Mouse (Mus musculus) midbrain, embryonic 13.5 days (tissue): ENCODE results near the gene Gata2. TPM values are rescaled to one million over a fixed set of nuclear protein-coding genes. Genes with fewer than 3 reads are reported as not detected.
"Not testable (repeated sequence)": the region's sequence is repeated elsewhere in the genome, so short reads cannot be mapped to it uniquely, and the experiment has no call there.

ENCODE experiments used
- ATAC-seq: fragments of 200-750 bp; cut with Nextera tagmentation; 2 replicates; pipeline ENCODE4 v1.8.0; 2017; ENCODE audit warnings: mild to moderate bottlenecking, moderate TSS enrichment, moderate library complexity
- H3K27ac ChIP-seq: fragments of 300-500 bp; sonication (generic); 2 replicates; pipeline ENCODE4 v1.5.1; 2015; ENCODE audit warnings: inconsistent platforms, mild to moderate bottlenecking, moderate library complexity
- H3K27me3 ChIP-seq: fragments of 300-500 bp; sonication (generic); 2 replicates; pipeline ENCODE4 v1.6.1; 2015; ENCODE audit warnings: mild to moderate bottlenecking, inconsistent platforms
- H3K36me3 ChIP-seq: fragments of 300-500 bp; sonication (generic); 2 replicates; pipeline ENCODE4 v1.6.1; 2015; ENCODE audit warnings: mild to moderate bottlenecking, inconsistent platforms
- H3K4me1 ChIP-seq: fragments of 300-500 bp; sonication (generic); replicated peaks from 2 replicates; pipeline ENCODE4 v1.6.1; 2015; ENCODE audit warnings: inconsistent platforms
- H3K4me2 ChIP-seq: fragments of 300-500 bp; sonication (generic); replicated peaks from 2 replicates; pipeline ENCODE4 v1.6.1; 2015; ENCODE audit warnings: moderate library complexity, mild to moderate bottlenecking, inconsistent platforms
- H3K4me3 ChIP-seq: fragments of 300-500 bp; sonication (generic); replicated peaks from 2 replicates; pipeline ENCODE4 v1.5.1; 2015; ENCODE audit warnings: mild to moderate bottlenecking, inconsistent platforms
- H3K9ac ChIP-seq: fragments of 300-500 bp; sonication (generic); replicated peaks from 2 replicates; pipeline ENCODE4 v1.6.1; 2015; ENCODE audit warnings: mild to moderate bottlenecking, inconsistent platforms
- H3K9me3 ChIP-seq: fragments of 300-500 bp; sonication (generic); 2 replicates; pipeline ENCODE4 v1.6.1; 2016; ENCODE audit warnings: mild to moderate bottlenecking, inconsistent platforms
- WGBS: fragments of 180-500 bp; shearing (Covaris S2); methylation state at CpG from one replicate; pipeline ENCODE4 v1.1.7; 2015; 5-methylcytosine and 5-hydroxymethylcytosine counted together
- polyA plus RNA-seq: library from polyadenylated mRNA; unstranded; fragments of >200 nt; fragmentation: Nextera tagmentation; extraction: Ambion mirVana; gene quantifications from 2 replicates; pipeline ENCODE4 v1.2.1, GENCODE M21; 2015

Gata2 gene
- polyA plus RNA-seq, result 25.7 and 38.1 TPM in 2 replicates

DNA sequence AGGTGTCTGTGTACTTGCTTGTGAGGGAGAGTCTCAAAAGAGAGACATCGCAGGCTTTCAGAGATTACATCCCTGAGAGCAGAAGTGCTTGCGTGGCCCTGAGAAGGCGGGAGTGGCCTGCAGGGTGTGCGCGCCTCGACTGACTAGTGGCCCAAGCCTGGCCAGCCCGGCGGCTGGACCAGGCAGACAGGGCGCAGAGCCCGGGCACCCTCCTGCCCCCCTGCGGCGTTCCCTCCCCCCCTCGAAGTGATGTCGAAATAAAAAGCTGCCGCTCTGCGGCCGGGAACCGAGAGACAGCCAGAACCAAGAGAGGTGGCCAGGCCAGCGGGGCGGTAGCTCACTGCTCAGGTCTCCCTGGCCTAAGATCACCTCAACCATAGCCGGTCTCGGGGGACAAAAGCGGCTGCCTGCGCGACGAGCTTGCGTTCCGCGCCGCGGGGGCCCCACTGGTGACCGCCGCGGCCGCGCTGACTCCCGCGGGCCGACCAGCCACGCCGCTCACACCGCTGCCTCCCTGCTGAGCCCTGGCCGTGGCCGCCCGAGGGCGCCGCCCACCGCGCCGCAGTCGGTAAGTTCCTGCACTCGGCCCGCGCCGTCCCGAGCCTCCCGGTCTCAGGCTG is at the start of gene Gata2:
Gata2 (plus strand) TSS at position 459 of the 620 bp plus-strand sequence.
- H3K27ac ChIP-seq, result peak within 1 kb of the TSS; percentile 87
- under 1% methylated on average over 55 of the region's 57 CpGs for WGBS
- H3K4me1 ChIP-seq, result peaks cover 52% of the 10 kb centered on the region

DNA sequence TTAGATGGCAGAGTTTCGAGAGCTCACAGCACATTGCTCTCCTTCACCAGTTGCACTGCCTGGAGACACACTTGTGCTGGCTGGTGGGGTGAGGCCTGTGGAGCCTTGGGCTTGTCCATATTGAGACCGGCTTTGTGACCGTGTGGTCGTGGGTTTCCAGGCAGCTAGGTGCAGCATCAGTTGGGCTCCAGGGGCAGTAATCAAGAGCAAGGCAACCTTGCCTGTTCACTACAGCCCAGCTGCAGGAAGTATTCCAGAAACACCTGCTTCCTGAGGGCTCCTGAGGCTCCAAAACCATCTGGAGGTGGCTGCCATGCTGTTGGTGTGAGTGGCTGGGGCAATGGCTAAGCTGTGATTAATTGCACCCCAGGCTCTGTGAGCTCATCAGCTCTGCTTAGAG is 47.9 kb upstream of the Gata2 start:
- 81% methylated on average over 4 of the region's 4 CpGs for WGBS

More for the DNA sequence above, at the start of gene Gata2:
- peak within 1 kb of the TSS; percentile 47 for H3K4me3 ChIP-seq
- no peaks in the 10 kb centered on the region for H3K9me3 ChIP-seq
- peak within 1 kb of the TSS; percentile 64 for H3K4me2 ChIP-seq
- H3K9ac ChIP-seq, result peak within 1 kb of the TSS; percentile 72
- no peak for ATAC-seq
- peaks cover 100% of the 10 kb centered on the region for H3K27me3 ChIP-seq
- H3K36me3 ChIP-seq, result no peaks in the 10 kb centered on the region

DNA sequence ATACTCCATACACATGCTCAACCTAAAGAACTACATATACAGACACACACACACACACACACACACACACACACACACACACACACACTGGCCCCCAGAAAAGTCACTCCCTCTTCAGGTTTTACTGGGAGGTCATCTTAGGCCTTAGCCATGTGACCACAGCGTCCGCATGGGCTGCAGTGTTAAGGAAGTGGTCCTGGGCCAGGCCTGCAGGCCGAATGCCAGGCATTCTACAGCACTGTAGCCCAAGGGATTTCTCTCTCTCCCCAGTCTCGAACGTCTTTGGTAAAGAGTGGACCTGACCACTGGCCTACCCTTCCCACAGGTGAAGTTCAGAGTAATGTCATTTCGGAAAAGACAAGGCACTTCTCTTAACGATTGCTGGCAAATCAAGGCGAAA is 47.1 kb upstream of the Gata2 start:
- 0 out of 2 replicates have a peak, but pooled peaks cover 4% of the 10 kb centered on the region for H3K4me1 ChIP-seq
- H3K9me3 ChIP-seq, result no peaks in the 10 kb centered on the region
- H3K27me3 ChIP-seq, result no peaks in the 10 kb centered on the region
- whole genome bisulfite sequencing, result 86% methylated on average over 8 of the region's 8 CpGs
- no peak overlapping the region for H3K27ac ChIP-seq
- H3K9ac ChIP-seq, result no peak overlapping the region
- H3K4me2 ChIP-seq, result no peak overlapping the region
- no peak overlapping the region for H3K4me3 ChIP-seq
- no peak for ATAC-seq
- no peaks in the 10 kb centered on the region for H3K36me3 ChIP-seq

More for the DNA sequence above, 47.9 kb upstream of the Gata2 start:
- H3K9ac ChIP-seq, result no peak overlapping the region
- H3K4me2 ChIP-seq, result no peak overlapping the region
- 0 out of 2 replicates have a peak, but pooled peaks cover 4% of the 10 kb centered on the region for H3K4me1 ChIP-seq
- no peaks in the 10 kb centered on the region for H3K36me3 ChIP-seq
- no peaks in the 10 kb centered on the region for H3K9me3 ChIP-seq
- no peak overlapping the region for H3K27ac ChIP-seq
- no peak overlapping the region for H3K4me3 ChIP-seq
- H3K27me3 ChIP-seq, result no peaks in the 10 kb centered on the region
- ATAC-seq, result no peak

- 0 out of 2 replicates have a peak, but pooled peaks have one; percentile 27 for ATAC-seq
- H3K36me3 ChIP-seq, result no peaks in the 10 kb centered on the region
- H3K9me3 ChIP-seq, result no peaks in the 10 kb centered on the region
- 76% methylated on average over 16 of the region's 16 CpGs for WGBS
- no peak overlapping the region for H3K4me2 ChIP-seq
- H3K4me1 ChIP-seq, result 0 out of 2 replicates have a peak, but pooled peaks cover 4% of the 10 kb centered on the region
- H3K4me3 ChIP-seq, result no peak overlapping the region
- H3K27me3 ChIP-seq, result no peaks in the 10 kb centered on the region
- no peak overlapping the region for H3K9ac ChIP-seq
- no peak overlapping the region for H3K27ac ChIP-seq
Measured at GRCm38 (mm10) chr6:88147411-88148003, 46.2 kb upstream of the Gata2 start.

GRCm38 (mm10) chr6:88151335-88151734 is 42.4 kb upstream of the Gata2 start:
- Histone ChIP-seq H3K4me1 (0 out of 2 replicates have a peak, but pooled peaks cover 4% of the 10 kb centered on the region), H3K9me3 (no peaks in the 10 kb centered on the region), H3K36me3 (no peaks in the 10 kb centered on the region), H3K9ac (no peak overlapping the region), H3K27me3 (no peaks in the 10 kb centered on the region), H3K4me3 (no peak overlapping the region), H3K4me2 (no peak overlapping the region), H3K27ac (no peak overlapping the region)
- WGBS, result 82% methylated on average over 4 of the region's 4 CpGs
- no peak for ATAC-seq

GRCm38 (mm10) chr6:88152127-88152705 is 41.5 kb upstream of the Gata2 start:
- no peak overlapping the region for H3K4me2 ChIP-seq
- no peaks in the 10 kb centered on the region for H3K27me3 ChIP-seq
- H3K9ac ChIP-seq, result no peak overlapping the region
- no peak overlapping the region for H3K4me3 ChIP-seq
- ATAC-seq, result no peak
- H3K9me3 ChIP-seq, result no peaks in the 10 kb centered on the region
- WGBS, result 88% methylated on average over 14 of the region's 14 CpGs
- 0 out of 2 replicates have a peak, but pooled peaks cover 4% of the 10 kb centered on the region for H3K4me1 ChIP-seq
- no peak overlapping the region for H3K27ac ChIP-seq
- H3K36me3 ChIP-seq, result no peaks in the 10 kb centered on the region

GRCm38 (mm10) chr6:88152979-88153378 is 40.7 kb upstream of the Gata2 start:
- no peak overlapping the region for H3K27ac ChIP-seq
- no peaks in the 10 kb centered on the region for H3K36me3 ChIP-seq
- H3K4me3 ChIP-seq, result no peak overlapping the region
- H3K27me3 ChIP-seq, result no peaks in the 10 kb centered on the region
- no peak overlapping the region for H3K4me2 ChIP-seq
- H3K9me3 ChIP-seq, result no peaks in the 10 kb centered on the region
- WGBS, result 82% methylated on average over 6 of the region's 6 CpGs
- no peak for ATAC-seq
- H3K4me1 ChIP-seq, result no peaks in the 10 kb centered on the region
- H3K9ac ChIP-seq, result no peak overlapping the region

GRCm38 (mm10) chr6:88155614-88156013 is 38.1 kb upstream of the Gata2 start:
- WGBS, result 91% methylated on average over 6 of the region's 6 CpGs
- H3K9me3 ChIP-seq, H3K27me3 ChIP-seq, ATAC-seq, H3K36me3 ChIP-seq, H3K4me3 ChIP-seq, H3K4me2 ChIP-seq, H3K27ac ChIP-seq, H3K9ac ChIP-seq, H3K4me1 ChIP-seq: not testable (repeated sequence)

GRCm38 (mm10) chr6:88158790-88159189 is 34.9 kb upstream of the Gata2 start:
- Histone ChIP-seq H3K9me3 (no peaks in the 10 kb centered on the region), H3K4me1 (no peaks in the 10 kb centered on the region), H3K9ac (no peak overlapping the region), H3K27me3 (no peaks in the 10 kb centered on the region), H3K27ac (no peak overlapping the region), H3K4me3 (no peak overlapping the region), H3K4me2 (no peak overlapping the region), H3K36me3 (no peaks in the 10 kb centered on the region)
- 85% methylated on average over 5 of the region's 5 CpGs for WGBS
- ATAC-seq, result no peak

GRCm38 (mm10) chr6:88166054-88166453 is 27.6 kb upstream of the Gata2 start:
- Histone ChIP-seq H3K4me2 (no peak overlapping the region), H3K4me3 (no peak overlapping the region), H3K27me3 (no peaks in the 10 kb centered on the region), H3K9me3 (peaks cover 3% of the 10 kb centered on the region), H3K36me3 (no peaks in the 10 kb centered on the region), H3K27ac (no peak overlapping the region), H3K4me1 (no peaks in the 10 kb centered on the region), H3K9ac (no peak overlapping the region)
- no peak for ATAC-seq
- whole genome bisulfite sequencing, result 95% methylated on average over 9 of the region's 9 CpGs

DNA sequence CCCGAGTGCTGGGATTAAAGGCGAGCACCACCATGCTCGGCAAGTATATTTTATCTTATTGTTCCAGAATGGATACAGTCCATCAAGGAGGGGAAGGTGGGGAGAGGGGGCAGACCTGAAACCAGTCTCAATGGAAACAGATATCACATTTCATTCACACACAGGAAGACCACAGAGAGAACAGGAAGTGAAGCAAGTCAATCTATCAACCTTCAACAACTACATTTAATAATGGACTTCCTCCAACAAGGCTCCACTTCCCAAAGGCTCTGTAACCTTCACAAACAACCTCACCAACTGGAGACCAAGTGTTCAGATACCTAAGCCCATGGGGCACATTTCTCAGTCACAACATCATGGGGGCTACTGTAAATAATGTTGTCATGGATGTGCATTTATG is 19.5 kb upstream of the Gata2 start:
- no peaks in the 10 kb centered on the region for H3K27me3 ChIP-seq
- H3K9me3 ChIP-seq, result peaks cover 16% of the 10 kb centered on the region
- H3K27ac ChIP-seq, result no peak overlapping the region
- no peaks in the 10 kb centered on the region for H3K4me1 ChIP-seq
- H3K9ac ChIP-seq, result no peak overlapping the region
- H3K36me3 ChIP-seq, result no peaks in the 10 kb centered on the region
- no peak overlapping the region for H3K4me3 ChIP-seq
- no peak overlapping the region for H3K4me2 ChIP-seq
- no peak for ATAC-seq
- WGBS, result 90% methylated on average over 3 of the region's 3 CpGs

DNA sequence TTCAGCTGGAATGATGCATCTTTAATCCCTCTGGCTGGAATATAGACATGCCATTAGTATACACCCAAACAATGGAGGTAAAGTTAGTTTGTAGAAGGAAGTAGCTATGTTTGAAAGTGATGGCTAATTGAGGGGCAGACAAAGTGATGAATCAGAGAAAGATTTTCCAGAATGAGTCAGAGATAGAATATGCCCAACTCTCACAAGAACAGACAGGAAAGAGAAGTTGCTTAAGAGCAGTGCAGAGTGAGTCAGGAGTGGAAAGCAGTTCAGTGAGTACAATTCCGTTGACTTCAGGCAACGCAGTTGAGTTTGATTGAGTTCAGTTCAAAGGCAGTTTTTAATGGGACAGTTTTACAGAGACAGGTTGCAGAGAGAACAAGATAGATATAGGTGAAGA is 19.0 kb upstream of the Gata2 start:
- Histone ChIP-seq H3K4me1 (no peaks in the 10 kb centered on the region), H3K4me2 (no peak overlapping the region), H3K27ac (no peak overlapping the region), H3K27me3 (no peaks in the 10 kb centered on the region), H3K9ac (no peak overlapping the region), H3K9me3 (peaks cover 16% of the 10 kb centered on the region), H3K36me3 (no peaks in the 10 kb centered on the region), H3K4me3 (no peak overlapping the region)
- ATAC-seq, result no peak
- 90% methylated on average over 2 of the region's 2 CpGs for WGBS
